Mouse (Mus musculus) liver, embryonic 14.5 days (tissue): ENCODE results near the gene Pth1r.

Experiments
- CTCF ChIP-seq: IDR thresholded peaks from 2 replicates; pipeline ENCODE4 v1.5.1; 2016; ENCODE audit warnings: antibody characterized with exemption, low read depth, control low read depth
- EP300 ChIP-seq: IDR thresholded peaks from 2 replicates; pipeline ENCODE4 v1.6.1; 2016; ENCODE audit warnings: antibody characterized with exemption, low read depth

DNA sequence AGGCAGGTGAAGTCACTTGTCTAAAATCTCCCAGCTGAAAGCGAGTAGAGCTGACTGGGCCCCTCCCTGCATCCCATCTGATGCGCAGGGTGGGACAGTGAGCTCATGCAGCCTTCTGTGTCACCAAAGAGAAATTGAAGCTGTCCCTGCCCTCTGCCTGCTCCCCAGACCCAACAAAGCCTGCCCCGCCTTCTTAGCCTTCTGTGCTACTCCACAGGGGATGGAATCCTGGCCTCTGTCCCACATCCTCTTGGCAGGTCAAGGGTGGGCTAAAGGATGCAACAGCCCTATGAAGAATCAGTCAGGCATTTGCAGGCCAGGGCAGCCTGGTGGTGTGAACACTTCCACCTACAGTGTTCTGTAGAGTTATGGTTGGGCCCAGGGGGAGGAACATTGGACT is 49.5 kb downstream of the Pth1r start:
- no peak for TF ChIP-seq CTCF
- no peak for TF ChIP-seq EP300
